Mouse (Mus musculus): ENCODE data around the gene Scyl1. TPM values are rescaled to one million over a fixed set of nuclear protein-coding genes. Genes with fewer than 3 reads are reported as not detected.

Scyl1 gene
- polyA plus RNA-seq, 1 experiment: 38.8 TPM

DNA sequence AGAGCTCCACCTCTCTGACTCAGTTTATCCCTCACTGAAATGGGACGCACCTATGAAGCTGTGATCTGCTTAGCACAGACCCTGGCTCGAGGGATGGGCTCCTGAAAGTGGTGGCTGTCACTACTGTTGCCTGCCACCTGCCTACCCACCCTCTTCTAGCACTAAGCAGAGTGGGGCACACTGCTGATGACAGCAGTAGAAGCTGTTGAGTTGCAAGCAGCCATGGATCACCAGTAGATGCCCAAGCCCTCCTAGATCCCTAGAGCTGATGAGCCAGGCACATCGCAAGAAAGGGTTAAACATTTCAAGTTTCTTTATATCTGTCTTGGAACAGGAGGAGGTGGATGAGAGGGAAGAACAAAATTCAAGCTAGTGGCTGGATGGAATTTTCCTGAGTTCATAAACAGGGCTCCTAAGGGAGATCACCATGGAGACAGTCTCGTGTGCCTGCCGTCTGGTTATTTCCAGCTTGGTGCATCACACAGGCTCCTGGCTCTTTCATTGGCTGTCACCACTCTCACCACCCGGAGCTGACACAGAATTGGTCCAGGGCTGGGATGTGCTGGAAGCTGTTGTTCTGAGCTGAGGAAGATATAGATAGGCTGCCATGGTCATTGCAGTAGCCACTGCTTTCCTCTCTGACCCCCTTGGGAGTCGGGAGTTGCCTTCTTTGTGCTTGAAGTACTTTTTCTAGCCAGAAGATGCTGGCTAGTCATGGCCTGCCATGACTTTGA lies 40.7 kb upstream of the Scyl1 start:
- TF ChIP-seq CTCF (IDR thresholded peaks at IDR 0.05; ENCODE audit: control insufficient read depth, insufficient read depth, low read length): no peak
- TF ChIP-seq POLR2A (IDR thresholded peaks at IDR 0.05; ENCODE audit: borderline replicate concordance, control insufficient read depth, low read depth, low read length): no peak
- peaks cover 6% of the 10 kb centered on the region for H3K4me1 ChIP-seq (ENCODE audit: control insufficient read depth, insufficient read depth, low read length)
- no peak overlapping the region for H3K27ac ChIP-seq (ENCODE audit: control insufficient read depth, insufficient read depth, low read depth, low read length, poor library complexity)
- WGBS: 78% methylated on average over 7 of the region's 7 CpGs
- no peak overlapping the region for H3K4me3 ChIP-seq (replicated peaks; ENCODE audit: control insufficient read depth, low read depth, low read length)

DNA sequence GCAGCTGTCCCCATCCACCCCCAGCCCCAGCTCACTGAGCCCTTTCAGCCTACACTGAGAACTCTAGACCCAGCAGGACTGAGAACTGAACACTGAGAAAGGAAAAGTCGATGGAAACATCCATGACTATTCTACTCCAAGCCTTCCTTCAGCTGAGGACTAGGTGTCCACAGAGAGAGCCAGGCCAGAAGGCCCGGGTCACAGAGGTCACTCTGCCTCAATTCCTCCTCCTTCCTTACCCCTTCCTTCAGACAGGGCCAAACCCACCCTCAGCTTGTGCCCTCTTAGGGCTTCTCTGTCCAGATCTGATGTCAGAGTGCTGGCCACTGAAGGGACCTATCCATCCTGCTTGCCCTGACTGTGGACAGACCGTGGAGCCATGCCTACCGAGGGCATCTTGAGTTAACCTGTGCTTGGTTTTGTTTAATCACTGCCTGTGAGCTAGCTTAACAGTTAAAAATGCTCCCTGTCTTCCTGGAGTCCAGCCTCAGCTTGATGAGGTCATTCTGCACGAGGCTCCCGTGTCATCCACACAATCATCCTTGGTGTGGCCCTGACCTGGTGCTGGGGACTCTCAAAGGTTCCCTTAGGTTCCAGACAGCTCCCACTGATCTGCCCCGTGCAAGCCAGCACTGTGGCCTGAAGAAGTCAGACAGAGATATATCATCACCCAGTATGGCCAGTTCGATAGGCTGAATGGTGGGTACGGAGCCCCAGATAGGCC lies 39.8 kb upstream of the Scyl1 start:
- Histone ChIP-seq H3K4me3 (replicated peaks; ENCODE audit: control insufficient read depth, low read depth, low read length) (no peak overlapping the region), H3K4me1 (ENCODE audit: control insufficient read depth, insufficient read depth, low read length) (peaks cover 7% of the 10 kb centered on the region), H3K27ac (ENCODE audit: control insufficient read depth, insufficient read depth, low read depth, low read length, poor library complexity) (no peak overlapping the region)
- no peak for TF ChIP-seq POLR2A (IDR thresholded peaks at IDR 0.05; ENCODE audit: borderline replicate concordance, control insufficient read depth, low read depth, low read length)
- no peak for TF ChIP-seq CTCF (IDR thresholded peaks at IDR 0.05; ENCODE audit: control insufficient read depth, insufficient read depth, low read length)
- 82% methylated on average over 9 of the region's 9 CpGs for WGBS

GRCm38 (mm10) chr19:5810103-5810839 lies 39.1 kb upstream of the Scyl1 start:
- Histone ChIP-seq H3K27ac (ENCODE audit: control insufficient read depth, insufficient read depth, low read depth, low read length, poor library complexity) (0 out of 2 replicates have a peak overlapping the region, but pooled peaks have one; percentile 1), H3K4me1 (ENCODE audit: control insufficient read depth, insufficient read depth, low read length) (peaks cover 4% of the 10 kb centered on the region), H3K4me3 (replicated peaks; ENCODE audit: control insufficient read depth, low read depth, low read length) (no peak overlapping the region)
- WGBS: 54% methylated on average over 11 of the region's 11 CpGs
- TF ChIP-seq CTCF (IDR thresholded peaks at IDR 0.05; ENCODE audit: control insufficient read depth, insufficient read depth, low read length): no peak
- TF ChIP-seq POLR2A (IDR thresholded peaks at IDR 0.05; ENCODE audit: borderline replicate concordance, control insufficient read depth, low read depth, low read length): no peak

DNA sequence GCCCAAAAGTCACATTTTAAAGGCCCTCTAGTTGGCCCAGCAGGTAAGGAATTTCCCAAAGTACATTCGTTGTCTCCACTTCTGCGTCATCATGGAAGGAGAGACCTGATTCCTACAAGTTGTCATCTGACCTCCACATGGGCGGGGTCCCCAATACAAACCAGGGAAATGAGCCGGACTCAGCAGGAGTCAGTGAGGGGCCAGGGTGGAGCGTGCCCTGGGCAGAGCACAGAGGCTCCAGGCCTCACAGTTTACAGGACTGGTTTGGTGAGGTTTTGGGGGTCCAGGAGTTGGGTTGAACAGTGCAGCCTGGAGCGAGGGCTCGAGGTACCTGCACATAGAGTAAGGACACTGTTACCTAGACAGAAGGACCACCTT lies 38.5 kb upstream of the Scyl1 start:
- 0 out of 2 replicates have a peak overlapping the region, but pooled peaks have one; percentile 1 for H3K27ac ChIP-seq (ENCODE audit: control insufficient read depth, insufficient read depth, low read depth, low read length, poor library complexity)
- no peak overlapping the region for H3K4me3 ChIP-seq (replicated peaks; ENCODE audit: control insufficient read depth, low read depth, low read length)
- peaks cover 4% of the 10 kb centered on the region for H3K4me1 ChIP-seq (ENCODE audit: control insufficient read depth, insufficient read depth, low read length)
- no peak for TF ChIP-seq POLR2A (IDR thresholded peaks at IDR 0.05; ENCODE audit: borderline replicate concordance, control insufficient read depth, low read depth, low read length)
- no peak for TF ChIP-seq CTCF (IDR thresholded peaks at IDR 0.05; ENCODE audit: control insufficient read depth, insufficient read depth, low read length)
- 89% methylated on average over 7 of the region's 7 CpGs for WGBS

DNA sequence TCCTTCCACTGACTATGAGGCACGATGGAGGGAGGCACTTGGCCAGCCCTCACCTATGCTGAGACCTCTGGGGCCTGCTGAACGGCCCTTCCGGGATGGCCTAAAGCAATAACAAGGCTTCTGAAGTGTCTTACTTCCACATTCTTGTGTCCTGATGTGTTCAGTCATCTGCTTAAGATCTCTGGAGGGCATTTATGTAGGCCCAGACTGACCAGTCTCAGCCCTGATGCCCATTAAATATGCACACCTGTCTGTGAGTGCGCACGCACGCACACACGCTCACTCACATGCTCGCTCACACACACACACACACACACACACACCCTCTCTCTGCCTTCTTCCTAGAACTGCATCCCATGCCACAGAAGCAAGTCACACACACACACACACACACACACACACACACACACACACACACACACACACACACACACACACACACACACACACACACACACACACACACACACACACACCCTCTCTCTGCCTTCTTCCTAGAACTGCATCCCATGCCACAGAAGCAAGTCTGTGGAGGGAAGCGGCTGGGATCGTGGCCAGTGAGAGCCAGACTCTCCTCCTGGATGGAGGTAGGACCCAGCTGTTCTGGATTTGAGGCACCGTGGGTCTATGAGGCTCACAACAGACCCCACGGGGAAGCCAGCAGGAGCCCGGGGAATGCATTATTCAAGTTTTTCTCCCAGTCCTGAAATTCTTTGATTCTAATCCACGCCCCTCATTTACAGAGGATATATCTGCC lies 37.9 kb upstream of the Scyl1 start:
- Histone ChIP-seq H3K4me1 (ENCODE audit: control insufficient read depth, insufficient read depth, low read length) (peaks cover 4% of the 10 kb centered on the region), H3K27ac (ENCODE audit: control insufficient read depth, insufficient read depth, low read depth, low read length, poor library complexity) (0 out of 2 replicates have a peak overlapping the region, but pooled peaks have one; percentile 30), H3K4me3 (replicated peaks; ENCODE audit: control insufficient read depth, low read depth, low read length) (no peak overlapping the region)
- TF ChIP-seq CTCF (IDR thresholded peaks at IDR 0.05; ENCODE audit: control insufficient read depth, insufficient read depth, low read length): no peak
- no peak for TF ChIP-seq POLR2A (IDR thresholded peaks at IDR 0.05; ENCODE audit: borderline replicate concordance, control insufficient read depth, low read depth, low read length)
- 82% methylated on average over 14 of the region's 14 CpGs for WGBS

GRCm38 (mm10) chr19:5807740-5808139 lies 36.5 kb upstream of the Scyl1 start:
- H3K27ac ChIP-seq (ENCODE audit: control insufficient read depth, insufficient read depth, low read depth, low read length, poor library complexity): peak overlapping the region; percentile 39; the same call in 1 of the 2 replicates
- H3K4me1 ChIP-seq (ENCODE audit: control insufficient read depth, insufficient read depth, low read length): peaks cover 4% of the 10 kb centered on the region
- WGBS: 42% methylated on average over 3 of the region's 3 CpGs
- no peak overlapping the region for H3K4me3 ChIP-seq (replicated peaks; ENCODE audit: control insufficient read depth, low read depth, low read length)
- TF ChIP-seq CTCF (IDR thresholded peaks at IDR 0.05; ENCODE audit: control insufficient read depth, insufficient read depth, low read length): no peak
- TF ChIP-seq POLR2A (IDR thresholded peaks at IDR 0.05; ENCODE audit: borderline replicate concordance, control insufficient read depth, low read depth, low read length): no peak

GRCm38 (mm10) chr19:5806809-5807205 lies 35.6 kb upstream of the Scyl1 start:
- no peak for TF ChIP-seq CTCF (IDR thresholded peaks at IDR 0.05; ENCODE audit: control insufficient read depth, insufficient read depth, low read length)
- TF ChIP-seq POLR2A (IDR thresholded peaks at IDR 0.05; ENCODE audit: borderline replicate concordance, control insufficient read depth, low read depth, low read length): no peak
- WGBS: 18% methylated on average over 6 of the region's 6 CpGs
- Histone ChIP-seq H3K4me1 (ENCODE audit: control insufficient read depth, insufficient read depth, low read length) (peaks cover 4% of the 10 kb centered on the region), H3K27ac (ENCODE audit: control insufficient read depth, insufficient read depth, low read depth, low read length, poor library complexity) (peak overlapping the region; percentile 89), H3K4me3 (replicated peaks; ENCODE audit: control insufficient read depth, low read depth, low read length) (no peak overlapping the region)
